Mouse (Mus musculus) liver, embryonic 14.5 days (tissue): Measurements from ENCODE around the gene Ccdc66.

Experiments used
- CTCF ChIP-seq: IDR thresholded peaks from 2 replicates; pipeline ENCODE4 v1.5.1; 2016; ENCODE audit warnings: antibody characterized with exemption, low read depth, control low read depth
- EP300 ChIP-seq: IDR thresholded peaks from 2 replicates; pipeline ENCODE4 v1.6.1; 2016; ENCODE audit warnings: antibody characterized with exemption, low read depth

- TF ChIP-seq EP300 (no peak), CTCF (no peak)
Measured at GRCm38 (mm10) chr14:27508644-27509301, 513 bp upstream of the Ccdc66 start.
